Mouse (Mus musculus) hindbrain, embryonic 12.5 days (tissue): Measurements from ENCODE around the gene Gbx1. TPM values are rescaled to one million over a fixed set of nuclear protein-coding genes. Genes with fewer than 3 reads are reported as not detected.

ENCODE experiments used
- ATAC-seq: fragments of 200-750 bp; cut with Nextera tagmentation; 2 replicates; pipeline ENCODE4 v1.8.0; 2017; ENCODE audit warnings: moderate TSS enrichment; ENCODE audit not compliant: low FRiP score
- H3K27ac ChIP-seq: fragments of 300-500 bp; sonication (generic); 2 replicates; pipeline ENCODE4 v1.5.1; 2016; ENCODE audit warnings: mild to moderate bottlenecking
- H3K27me3 ChIP-seq: fragments of 300-500 bp; sonication (generic); 2 replicates; pipeline ENCODE4 v1.6.1; 2016; ENCODE audit warnings: mild to moderate bottlenecking
- H3K36me3 ChIP-seq: fragments of 300-500 bp; sonication (generic); 2 replicates; pipeline ENCODE4 v1.6.1; 2016; ENCODE audit warnings: mild to moderate bottlenecking
- H3K4me1 ChIP-seq: fragments of 300-500 bp; sonication (generic); 2 replicates; pipeline ENCODE4 v1.6.1; 2016
- H3K4me2 ChIP-seq: fragments of 300-500 bp; sonication (generic); replicated peaks from 2 replicates; pipeline ENCODE4 v1.6.1; 2016; ENCODE audit warnings: mild to moderate bottlenecking
- H3K4me3 ChIP-seq: fragments of 300-500 bp; sonication (generic); 2 replicates; pipeline ENCODE4 v1.5.1; 2016; ENCODE audit warnings: mild to moderate bottlenecking
- H3K9ac ChIP-seq: fragments of 300-500 bp; sonication (generic); 2 replicates; pipeline ENCODE4 v1.6.1; 2016; ENCODE audit warnings: mild to moderate bottlenecking, moderate library complexity
- H3K9me3 ChIP-seq: fragments of 300-500 bp; sonication (generic); replicated peaks from 2 replicates; pipeline ENCODE4 v1.6.1; 2016; ENCODE audit warnings: mild to moderate bottlenecking
- WGBS: fragments of 180-500 bp; shearing (Covaris S2); methylation state at CpG from one replicate; pipeline ENCODE4 v1.1.7; 2016; 5-methylcytosine and 5-hydroxymethylcytosine counted together
- polyA plus RNA-seq: library from polyadenylated mRNA; unstranded; fragments of >200 nt; fragmentation: Nextera tagmentation; extraction: Ambion mirVana; gene quantifications from 2 replicates; pipeline ENCODE4 v1.2.1, GENCODE M21; 2016

The Gbx1 gene
- polyA plus RNA-seq, 1 experiment from 2014 or later = 5.6 TPM

GRCm38 (mm10) chr5:24539571-24540296, 12.7 kb upstream of the Gbx1 start:
- ATAC-seq = no peak
- Histone ChIP-seq H3K4me3 (no peak overlapping the region), H3K9ac (no peak overlapping the region), H3K27me3 (peaks cover 5% of the 10 kb centered on the region; the same call in 1 of the 2 replicates), H3K4me2 (no peak overlapping the region), H3K27ac (no peak overlapping the region), H3K9me3 (no peaks in the 10 kb centered on the region), H3K36me3 (no peaks in the 10 kb centered on the region), H3K4me1 (peaks cover 17% of the 10 kb centered on the region)
- 74% methylated on average over 22 of the region's 22 CpGs for WGBS

- 66% methylated on average over 16 of the region's 16 CpGs for WGBS
- Histone ChIP-seq H3K27me3 (peaks cover 16% of the 10 kb centered on the region; the same call in 1 of the 2 replicates), H3K4me3 (no peak overlapping the region), H3K27ac (no peak overlapping the region), H3K9ac (no peak overlapping the region), H3K4me2 (no peak overlapping the region), H3K9me3 (no peaks in the 10 kb centered on the region), H3K4me1 (peaks cover 17% of the 10 kb centered on the region), H3K36me3 (no peaks in the 10 kb centered on the region)
- no peak; the same call in 1 of the 2 replicates for ATAC-seq
Measured at GRCm38 (mm10) chr5:24537618-24538017, 10.6 kb upstream of the Gbx1 start.

- Histone ChIP-seq H3K4me1 (peaks cover 17% of the 10 kb centered on the region), H3K9ac (no peak overlapping the region), H3K4me2 (no peak overlapping the region), H3K36me3 (no peaks in the 10 kb centered on the region), H3K4me3 (no peak overlapping the region), H3K9me3 (no peaks in the 10 kb centered on the region), H3K27me3 (peaks cover 22% of the 10 kb centered on the region), H3K27ac (no peak overlapping the region)
- no peak for ATAC-seq
- WGBS = 82% methylated on average over 5 of the region's 5 CpGs
Measured at GRCm38 (mm10) chr5:24536511-24536910, 9.5 kb upstream of the Gbx1 start.

- H3K27me3 ChIP-seq = peaks cover 27% of the 10 kb centered on the region
- 79% methylated on average over 3 of the region's 3 CpGs for WGBS
Measured at GRCm38 (mm10) chr5:24535731-24536130, 8.7 kb upstream of the Gbx1 start.

GRCm38 (mm10) chr5:24534292-24534691, 7.3 kb upstream of the Gbx1 start:
- ATAC-seq = no peak
- no peak overlapping the region for H3K4me2 ChIP-seq
- H3K9me3 ChIP-seq = no peaks in the 10 kb centered on the region
- H3K4me3 ChIP-seq = no peak overlapping the region
- 60% methylated on average over 5 of the region's 5 CpGs for WGBS
- H3K9ac ChIP-seq = no peak overlapping the region
- H3K36me3 ChIP-seq = no peaks in the 10 kb centered on the region
- peaks cover 37% of the 10 kb centered on the region for H3K27me3 ChIP-seq
- H3K4me1 ChIP-seq = 0 out of 2 replicates have a peak, but pooled peaks cover 7% of the 10 kb centered on the region
- no peak overlapping the region for H3K27ac ChIP-seq

More at GRCm38 (mm10) chr5:24535731-24536130, 8.7 kb upstream of the Gbx1 start:
- Histone ChIP-seq H3K9me3 (no peaks in the 10 kb centered on the region), H3K36me3 (no peaks in the 10 kb centered on the region), H3K27ac (no peak overlapping the region), H3K4me3 (no peak overlapping the region), H3K4me2 (no peak overlapping the region), H3K4me1 (peaks cover 11% of the 10 kb centered on the region), H3K9ac (no peak overlapping the region)
- no peak for ATAC-seq

GRCm38 (mm10) chr5:24533391-24533790, 6.4 kb upstream of the Gbx1 start:
- H3K27ac ChIP-seq = no peak overlapping the region
- H3K4me3 ChIP-seq = no peak overlapping the region
- no peak for ATAC-seq
- WGBS = 60% methylated on average over 11 of the region's 11 CpGs
- peaks cover 46% of the 10 kb centered on the region for H3K27me3 ChIP-seq
- no peaks in the 10 kb centered on the region for H3K9me3 ChIP-seq
- 0 out of 2 replicates have a peak overlapping the region, but pooled peaks have one; percentile 8 for H3K9ac ChIP-seq
- H3K4me2 ChIP-seq = no peak overlapping the region
- H3K4me1 ChIP-seq = 0 out of 2 replicates have a peak, but pooled peaks cover 8% of the 10 kb centered on the region
- H3K36me3 ChIP-seq = no peaks in the 10 kb centered on the region

GRCm38 (mm10) chr5:24530042-24530689, 3.2 kb upstream of the Gbx1 start:
- 19% methylated on average over 24 of the region's 24 CpGs for WGBS

GRCm38 (mm10) chr5:24527780-24528179, 778 bp upstream of the Gbx1 start:
- WGBS = 14% methylated on average over 6 of the region's 6 CpGs
- Histone ChIP-seq H3K9me3 (no peaks in the 10 kb centered on the region), H3K4me1 (peaks cover 32% of the 10 kb centered on the region), H3K36me3 (no peaks in the 10 kb centered on the region), H3K27ac (no peak overlapping the region), H3K4me2 (peak overlapping the region; percentile 86; the same call in 1 of the 2 replicates), H3K27me3 (peaks cover 85% of the 10 kb centered on the region), H3K9ac (no peak overlapping the region), H3K4me3 (no peak overlapping the region)
- no peak for ATAC-seq

More at GRCm38 (mm10) chr5:24530042-24530689, 3.2 kb upstream of the Gbx1 start:
- Histone ChIP-seq H3K27ac (no peak overlapping the region), H3K36me3 (no peaks in the 10 kb centered on the region), H3K4me1 (peaks cover 27% of the 10 kb centered on the region), H3K4me2 (no peak overlapping the region), H3K9ac (no peak overlapping the region), H3K9me3 (no peaks in the 10 kb centered on the region), H3K27me3 (peaks cover 72% of the 10 kb centered on the region), H3K4me3 (no peak overlapping the region)
- ATAC-seq = peak; percentile 41

- peak overlapping the region; percentile 72 for H3K9ac ChIP-seq
- peak; percentile 59 for ATAC-seq
- H3K4me1 ChIP-seq = peaks cover 32% of the 10 kb centered on the region
- H3K27me3 ChIP-seq = peaks cover 89% of the 10 kb centered on the region
- H3K4me2 ChIP-seq = peak overlapping the region; percentile 86
- no peaks in the 10 kb centered on the region for H3K9me3 ChIP-seq
- H3K36me3 ChIP-seq = no peaks in the 10 kb centered on the region
- WGBS = under 1% methylated on average over 56 of the region's 109 CpGs
- H3K27ac ChIP-seq = no peak overlapping the region
- peak overlapping the region; percentile 53 for H3K4me3 ChIP-seq
Measured at GRCm38 (mm10) chr5:24526190-24526888, 663 bp downstream of the Gbx1 start.

- Histone ChIP-seq H3K36me3 (no peaks in the 10 kb centered on the region), H3K9ac (peak overlapping the region; percentile 72), H3K4me3 (peak overlapping the region; percentile 53), H3K27ac (no peak overlapping the region), H3K4me1 (peaks cover 32% of the 10 kb centered on the region), H3K27me3 (peaks cover 84% of the 10 kb centered on the region), H3K9me3 (no peaks in the 10 kb centered on the region), H3K4me2 (peak overlapping the region; percentile 86)
- no peak for ATAC-seq
- 2% methylated on average over 34 of the region's 34 CpGs for WGBS
Measured at GRCm38 (mm10) chr5:24525360-24526189, 1.4 kb downstream of the Gbx1 start.

GRCm38 (mm10) chr5:24524522-24524921, 2.5 kb downstream of the Gbx1 start:
- peak overlapping the region; percentile 53; the same call in 1 of the 2 replicates for H3K4me3 ChIP-seq
- WGBS = 8% methylated on average over 4 of the region's 4 CpGs
- peak overlapping the region; percentile 86 for H3K4me2 ChIP-seq
- ATAC-seq = no peak
- H3K27ac ChIP-seq = no peak overlapping the region
- H3K4me1 ChIP-seq = peaks cover 32% of the 10 kb centered on the region
- no peaks in the 10 kb centered on the region for H3K36me3 ChIP-seq
- H3K9me3 ChIP-seq = no peaks in the 10 kb centered on the region
- H3K9ac ChIP-seq = no peak overlapping the region
- H3K27me3 ChIP-seq = peaks cover 81% of the 10 kb centered on the region
